Comparison of ENCODE assay signal across 29 mouse cellular contexts in the genomic region with DNA sequence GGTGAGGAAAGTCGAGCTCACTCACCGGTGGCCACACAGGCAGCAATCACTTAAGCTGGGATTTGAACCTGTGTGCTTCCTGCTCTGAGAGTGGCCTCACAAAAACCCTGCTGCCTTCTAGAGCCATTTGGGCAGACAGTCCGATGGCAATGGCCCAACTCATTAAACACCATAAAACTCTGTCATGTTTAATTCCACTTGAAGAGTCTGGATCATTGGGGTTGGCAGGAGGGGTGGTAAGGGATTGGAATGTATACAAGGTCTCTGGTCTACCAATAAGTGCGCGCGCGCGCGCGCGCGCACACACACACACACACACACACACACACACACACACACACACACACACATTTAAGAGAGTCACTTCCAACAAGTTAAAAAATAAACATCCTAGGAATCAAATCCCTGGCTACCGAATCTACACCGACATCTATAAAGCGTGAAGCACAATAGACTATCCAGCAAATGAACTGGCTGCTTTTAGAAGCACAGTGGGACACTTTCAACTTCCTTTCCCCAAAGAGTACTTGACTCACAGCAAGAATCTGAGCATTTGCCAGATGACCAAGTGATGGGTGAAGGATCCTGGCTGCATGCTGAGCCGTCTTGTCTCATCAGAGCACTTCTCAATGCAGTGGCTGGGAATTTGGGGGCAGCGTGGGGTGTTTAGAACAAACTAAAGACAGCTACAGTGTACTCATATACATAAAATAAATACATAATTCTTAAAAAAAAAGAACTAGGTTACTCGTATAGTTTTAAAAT. TPM values are rescaled to one million over a fixed set of nuclear protein-coding genes. Genes with fewer than 3 reads are reported as not detected.
DNase-seq lines count a peak whose midpoint lies in the region; ATAC-seq and TF ChIP-seq lines count a peak whose summit lies in the region.
"Had no signal": no experiment of that assay in that cellular context is flagged by ENCODE, and none has a peak within 500 bp of the region (broad histone marks: within the 10 kb centered on the region; RNA-seq: fewer than 3 reads in every experiment).

No protein-coding gene starts in this region.

- H3K27ac ChIP-seq in lung, embryonic 14.5 days (ENCODE audit: low read depth), result no peak overlapping the region
- H3K27ac ChIP-seq: embryonic facial prominence, embryonic 13.5 days; forebrain, embryonic 13.5 days; heart, embryonic 10.5 days; hindbrain, embryonic 15.5 days; intestine, embryonic 15.5 days; layer of hippocampus, adult 2 months; limb, embryonic 13.5 days; liver, embryonic 13.5 days; neural tube, embryonic 12.5 days; stomach, embryonic 15.5 days had no signal

- DNase-seq in lung, embryonic 14.5 days, result peak; percentile 88
- DNase-seq in lung, adult 2 months, result no peak
- DNase-seq in Muller cell, postnatal 12 days (ENCODE audit: inconsistent ontology term), result peak; percentile 60
- DNase-seq in brain, adult 2 months (ENCODE audit: low read depth, low spot score), result peak; percentile 35
- peak; percentile 25 for DNase-seq in lung, postnatal 25 days (ENCODE audit: low spot score)
- DNase-seq in layer of hippocampus, adult 11-12 months (ENCODE audit: low spot score), result no peak
- DNase-seq in left cerebral cortex, adult 9 months (ENCODE audit: low spot score in 2 of 2), result no peak
- DNase-seq: adrenal gland, postnatal 25 days; cerebellum, adult 11 months; cerebellum, postnatal 36 days; embryo, embryonic 11 days; heart, postnatal 4 days; kidney, adult 8-10 months; kidney, postnatal 10 days; liver, embryonic 13.5 days; right cerebral cortex, adult 18-20 months; right cerebral cortex, postnatal 4 days; thymus, postnatal 25 days had no signal

- no peak overlapping the region for H3K4me2 ChIP-seq in lung, embryonic 14.5 days
- H3K4me2 ChIP-seq: embryonic facial prominence, embryonic 13.5 days; forebrain, embryonic 13.5 days; hindbrain, embryonic 15.5 days; intestine, embryonic 15.5 days; limb, embryonic 13.5 days; liver, embryonic 13.5 days; midbrain, embryonic 11.5 days; neural tube, embryonic 12.5 days; stomach, embryonic 15.5 days had no signal

- H3K9ac ChIP-seq in lung, embryonic 14.5 days, result no peak overlapping the region
- H3K9ac ChIP-seq: embryonic facial prominence, embryonic 13.5 days; forebrain, embryonic 13.5 days; hindbrain, embryonic 15.5 days; intestine, embryonic 15.5 days; limb, embryonic 13.5 days; liver, embryonic 13.5 days; neural tube, embryonic 12.5 days; stomach, embryonic 15.5 days had no signal

- no peak for TF ChIP-seq POLR2A in lung, adult 2 months (IDR thresholded peaks at IDR 0.05; ENCODE audit: borderline replicate concordance, extremely low read depth, low read depth, low read length)

- H3K36me3 ChIP-seq in lung, embryonic 14.5 days (ENCODE audit: insufficient read depth), result no peaks in the 10 kb centered on the region
- H3K36me3 ChIP-seq: embryonic facial prominence, embryonic 13.5 days; heart, embryonic 10.5 days; intestine, embryonic 15.5 days; limb, embryonic 13.5 days; liver, embryonic 13.5 days; stomach, embryonic 15.5 days had no signal

- peak; percentile 43 for ATAC-seq in lung, embryonic 14.5 days (ENCODE audit: insufficient read depth)
- ATAC-seq: forebrain, embryonic 13.5 days; intestine, embryonic 15.5 days had no signal

- H3K9me3 ChIP-seq in lung, embryonic 14.5 days (ENCODE audit: low read depth, low read length), result no peaks in the 10 kb centered on the region
- H3K9me3 ChIP-seq: embryonic facial prominence, embryonic 13.5 days; forebrain, embryonic 13.5 days; heart, embryonic 10.5 days; hindbrain, embryonic 15.5 days; intestine, embryonic 15.5 days; limb, embryonic 13.5 days; liver, embryonic 13.5 days; neural tube, embryonic 12.5 days; stomach, embryonic 15.5 days had no signal

- H3K4me1 ChIP-seq in lung, embryonic 14.5 days (ENCODE audit: insufficient read depth), result no peaks in the 10 kb centered on the region
- H3K4me1 ChIP-seq in lung, adult 2 months (ENCODE audit: control insufficient read depth, insufficient read depth, low read length), result no peaks in the 10 kb centered on the region
- H3K4me1 ChIP-seq: heart, embryonic 10.5 days; intestine, embryonic 15.5 days; liver, embryonic 13.5 days; stomach, embryonic 15.5 days had no signal

- WGBS in lung, embryonic 14.5 days, result 75% methylated on average over 18 of the region's 18 CpGs
- WGBS in lung, adult 2 months, result 77% methylated on average over 18 of the region's 18 CpGs

- no peak overlapping the region for H3K4me3 ChIP-seq in lung, embryonic 14.5 days (ENCODE audit: low read depth, low read length)
- H3K4me3 ChIP-seq in lung, adult 2 months (replicated peaks; ENCODE audit: extremely low read depth, low read depth, low read length), result no peak overlapping the region
- H3K4me3 ChIP-seq: embryonic facial prominence, embryonic 13.5 days; erythroblast, embryonic 14.5 days; forebrain, embryonic 13.5 days; heart, embryonic 10.5 days; hindbrain, embryonic 15.5 days; intestine, embryonic 15.5 days; layer of hippocampus, adult 2 months; limb, embryonic 13.5 days; liver, embryonic 13.5 days; neural tube, embryonic 12.5 days; stomach, embryonic 15.5 days had no signal

- TF ChIP-seq CTCF in lung, embryonic 14.5 days (IDR thresholded peaks at IDR 0.05; ENCODE audit: low read depth), result no peak
- no peak for TF ChIP-seq CTCF in lung, adult 2 months (IDR thresholded peaks at IDR 0.05; ENCODE audit: insufficient read depth, low read length)

- H3K27me3 ChIP-seq in lung, embryonic 14.5 days (ENCODE audit: insufficient read depth, low read length), result no peaks in the 10 kb centered on the region
- H3K27me3 ChIP-seq: embryonic facial prominence, embryonic 13.5 days; forebrain, embryonic 13.5 days; hindbrain, embryonic 15.5 days; intestine, embryonic 15.5 days; liver, embryonic 13.5 days; neural tube, embryonic 12.5 days; stomach, embryonic 15.5 days had no signal

RNA-seq across cellular contexts. Expression of a gene that starts 56.1 kb away (rescaled TPM):
- polyA plus RNA-seq in lung, embryonic 14.5 days (2014; fragmentation: Nextera tagmentation; extraction: Ambion mirVana), result 8.1 and 11.1 TPM in 2 replicates
- 57.7 and 72.4 TPM in 2 replicates for polyA plus RNA-seq in lung, adult 2 months (2012; rRNA removed)
- polyA plus RNA-seq: erythroblast, embryonic 14.5 days had no signal

Comparison
In these comparisons a context has a peak if more than half of its experiments do, and no peak if none do; other contexts are left out.
1. DNase-seq: peak in lung, embryonic 14.5 days (single experiment), Muller cell, postnatal 12 days (single experiment), brain, adult 2 months (single experiment) and lung, postnatal 25 days (single experiment); none in lung, adult 2 months (single experiment), layer of hippocampus, adult 11-12 months (single experiment) and left cerebral cortex, adult 9 months (0 of 2).